Mouse (Mus musculus) liver, embryonic 14.5 days (tissue): ENCODE measurements around the gene Zscan5b.

Source experiments
- CTCF ChIP-seq: IDR thresholded peaks from 2 replicates; pipeline ENCODE4 v1.5.1; 2016; ENCODE audit warnings: antibody characterized with exemption, low read depth, control low read depth
- EP300 ChIP-seq: IDR thresholded peaks from 2 replicates; pipeline ENCODE4 v1.6.1; 2016; ENCODE audit warnings: antibody characterized with exemption, low read depth

GRCm38 (mm10) chr7:6221978-6222377 lies at the start of gene Zscan5b:
- no peak for TF ChIP-seq EP300
- TF ChIP-seq CTCF = no peak
